Mouse (Mus musculus): ENCODE results near the gene Nhp2.

DNA sequence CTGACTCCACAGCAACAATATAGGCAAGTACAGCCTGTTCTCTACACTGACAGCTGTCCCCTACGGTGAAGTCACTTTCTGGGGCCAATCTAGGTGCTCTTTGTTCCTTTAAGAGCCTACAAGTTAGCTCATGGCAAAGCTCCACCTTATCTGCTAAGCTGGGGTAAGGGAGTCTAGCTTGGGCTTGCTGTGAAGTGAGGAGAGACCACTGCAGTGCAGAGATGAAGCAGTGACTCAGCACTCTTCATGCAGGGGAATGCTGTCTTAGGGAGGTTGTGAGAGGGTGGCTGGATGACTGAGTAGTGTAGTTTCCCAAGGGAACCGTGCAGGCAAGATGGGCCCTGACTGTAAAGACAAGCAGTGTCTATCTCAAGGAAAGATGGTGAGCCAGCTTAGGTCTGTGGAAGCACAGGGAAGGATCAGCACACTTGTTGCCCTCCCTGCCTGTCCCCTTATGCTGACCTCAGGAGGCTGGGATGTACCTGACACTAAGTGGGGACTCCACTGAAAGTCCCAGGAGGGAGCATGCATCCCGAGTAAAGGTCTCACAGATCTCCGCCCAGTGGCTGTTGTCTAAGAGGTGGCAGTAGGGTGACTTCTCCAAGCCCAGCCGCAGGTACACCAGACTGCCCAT, 5.8 kb downstream of the Nhp2 start:
- TF ChIP-seq CTCF (conservative IDR thresholded peaks at IDR 0.05; ENCODE audit: low read length) = no peak
- no peak for TF ChIP-seq NANOG (IDR thresholded peaks at IDR 0.05; ENCODE audit: borderline replicate concordance, low read length)
- no peak for TF ChIP-seq POU5F1 (IDR thresholded peaks at IDR 0.05; ENCODE audit: borderline replicate concordance, low read length)

Data from E14TG2a.4 (cell line).